Mouse (Mus musculus) erythroblast, embryonic 14.5 days (primary cell): Measurements from ENCODE around the gene Fry.

Experiments
- GATA1 ChIP-seq: IDR thresholded peaks from 2 replicates; pipeline ENCODE4 v1.6.1; 2012; ENCODE audit warnings: low read length, inconsistent platforms, mixed read lengths
- TAL1 ChIP-seq: IDR thresholded peaks from 3 replicates; pipeline ENCODE4 v1.6.1; 2012; ENCODE audit warnings: low read length, inconsistent platforms, mixed read lengths

DNA sequence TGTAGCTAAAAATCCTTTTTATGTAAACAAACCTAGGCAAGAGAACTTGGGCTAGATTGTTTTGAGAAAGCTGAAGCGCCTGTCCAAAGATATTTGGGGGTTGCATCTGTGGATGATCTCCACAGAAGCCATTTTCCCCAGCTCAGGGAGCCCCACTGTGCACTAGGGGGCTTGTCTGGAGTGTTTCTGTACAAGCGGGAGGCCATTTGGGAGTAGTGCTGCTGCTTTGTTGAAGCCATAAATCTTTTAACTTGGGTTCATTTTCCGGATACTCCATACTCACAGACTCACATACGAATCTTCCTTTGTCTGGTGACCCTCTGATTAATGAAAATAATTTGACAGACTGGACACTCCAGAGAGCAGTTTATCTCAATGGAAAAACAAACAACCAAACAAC lies 142.9 kb downstream of the Fry start:
- TF ChIP-seq GATA1 (no peak), TAL1 (no peak)
